Mouse (Mus musculus) liver, adult 2 months (tissue): Measurements from ENCODE around the gene Rundc1.
A peak's percentile ranks its signal among the peaks of the same experiment; 100 is the strongest.

Experiments used
- CTCF ChIP-seq: fragments of 200-500 bp; IDR thresholded peaks from 2 replicates; pipeline ENCODE4 v1.5.1; 2011; ENCODE audit warnings: low read depth, low read length, control low read depth
- POLR2A ChIP-seq: fragments of 200-500 bp; IDR thresholded peaks from 2 replicates; pipeline ENCODE4 v1.6.1; 2011; ENCODE audit warnings: low read length, control low read depth; ENCODE audit not compliant: insufficient read depth; ENCODE audit errors: extremely low read depth

DNA sequence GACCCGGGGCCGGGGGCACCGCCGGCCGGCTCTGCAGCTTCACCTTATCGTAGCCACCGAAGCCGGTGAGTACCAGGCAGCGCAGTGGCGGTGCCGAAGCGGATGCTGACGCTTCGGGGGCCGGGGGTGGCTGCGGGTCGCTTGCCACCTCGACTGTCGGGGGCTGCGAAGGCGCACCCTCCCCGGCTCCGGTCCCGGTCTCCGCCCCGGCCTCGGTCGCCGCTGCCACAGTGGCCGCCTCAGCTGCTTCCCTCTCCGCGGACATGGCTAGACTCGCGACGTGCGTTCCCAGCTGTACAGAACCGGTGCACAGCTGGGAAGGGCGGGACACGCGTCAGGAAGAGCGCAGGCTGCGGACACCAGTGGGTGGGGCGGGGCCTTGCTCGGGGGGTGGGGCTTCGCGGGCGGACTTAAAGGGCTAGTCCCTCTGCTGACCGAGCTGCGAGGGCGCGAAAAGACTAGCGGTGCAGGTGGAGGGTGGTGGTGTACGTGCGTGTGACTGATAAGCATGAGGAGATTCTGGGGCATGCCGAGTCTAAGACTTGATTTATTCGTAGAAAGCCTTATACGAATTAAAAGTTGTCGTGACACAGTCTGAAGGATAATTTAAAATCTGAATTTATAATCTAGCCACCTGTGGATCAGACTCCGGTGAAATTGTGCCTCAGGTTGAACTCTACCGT lies 41.1 kb downstream of the Rundc1 start, which contains the start of gene Vat1:
- TF ChIP-seq POLR2A, result peak; percentile 37; the same call in 1 of the 2 replicates
- TF ChIP-seq CTCF, result no peak
